Mouse (Mus musculus): ENCODE measurements around the gene Gm7247.
"Not testable (repeated sequence)": the region's sequence is repeated elsewhere in the genome, so short reads cannot be mapped to it uniquely, and the experiment has no call there.

The Gm7247 gene

GRCm38 (mm10) chr14:51495781-51496180 is 134.2 kb downstream of the Gm7247 start:
- DNase-seq (ENCODE audit: low spot score in 2 of 2) = no peak

- no peak for DNase-seq (ENCODE audit: low spot score in 2 of 2)
Measured at GRCm38 (mm10) chr14:51496955-51497354, 135.4 kb downstream of the Gm7247 start.

DNA sequence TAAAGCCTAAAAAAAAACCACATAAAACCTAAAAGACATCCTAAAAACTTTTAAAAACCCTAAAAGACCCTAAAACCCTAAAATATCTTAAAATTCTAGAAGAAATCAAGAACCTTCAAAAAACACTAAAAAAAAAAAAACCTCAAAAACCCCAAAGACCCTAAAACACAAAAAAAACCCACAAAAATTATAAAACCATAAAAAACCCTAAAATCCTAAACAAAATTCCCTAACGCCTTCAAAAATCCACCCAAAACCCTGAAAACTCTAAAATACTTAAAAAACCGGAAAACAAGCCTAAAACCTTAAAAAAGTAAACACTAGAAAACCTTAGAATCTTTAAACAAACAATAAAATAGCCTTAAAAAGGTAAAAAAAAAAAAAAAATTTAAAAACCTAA is 136.4 kb downstream of the Gm7247 start:
- no peak for DNase-seq (ENCODE audit: low spot score in 2 of 2)

GRCm38 (mm10) chr14:51499707-51500275 is 138.2 kb downstream of the Gm7247 start:
- no peak for DNase-seq (ENCODE audit: low spot score in 2 of 2)

GRCm38 (mm10) chr14:51500461-51500860 is 138.9 kb downstream of the Gm7247 start:
- DNase-seq (ENCODE audit: low spot score in 2 of 2) = no peak

DNA sequence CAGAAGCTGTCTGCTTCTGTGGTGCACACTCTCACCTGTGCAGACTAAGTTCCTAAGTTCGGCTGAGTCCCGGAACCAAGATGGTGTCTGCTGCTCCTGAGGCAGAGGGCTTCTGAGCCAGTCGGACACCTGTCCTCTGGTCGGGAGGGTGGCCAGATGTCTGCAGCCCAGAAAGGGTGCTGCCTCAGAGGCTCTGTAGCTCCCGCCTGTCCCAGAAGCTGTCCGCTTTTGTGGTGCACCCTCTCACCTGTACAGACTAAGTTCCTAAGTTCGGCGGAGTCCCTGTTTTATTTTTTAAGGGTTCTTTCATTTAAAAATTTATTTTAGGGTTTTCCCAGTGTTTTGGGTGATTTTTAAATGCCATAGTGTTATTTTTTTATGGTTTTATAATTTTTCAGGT is 145.9 kb downstream of the Gm7247 start:
- no peak for DNase-seq (ENCODE audit: low spot score in 2 of 2)

- no peak for DNase-seq (ENCODE audit: low spot score in 2 of 2)
Measured at GRCm38 (mm10) chr14:51552490-51552889, 190.9 kb downstream of the Gm7247 start, which contains the start of gene Gm5622. Gene Gm5622, plus strand, starts transcription at chr14:51552790.

DNA sequence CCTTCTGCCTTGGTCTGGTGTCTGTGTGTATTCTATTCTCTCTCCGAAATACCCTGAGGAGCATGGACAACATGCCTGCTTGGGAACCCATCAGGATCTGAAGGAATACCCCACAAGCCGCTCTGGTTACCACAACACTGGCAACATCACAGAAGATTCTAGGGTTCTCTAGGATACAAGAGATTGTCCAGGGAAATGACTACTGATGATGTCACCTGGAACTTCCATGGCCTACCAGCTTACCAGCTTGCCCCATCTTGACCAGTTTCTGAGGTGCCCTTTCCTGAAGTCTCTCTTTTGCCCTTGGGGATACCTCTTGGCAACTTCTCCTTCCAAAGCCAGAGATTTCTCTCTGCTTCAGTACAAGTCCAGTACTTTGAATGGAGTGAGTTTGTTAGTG is 212.4 kb downstream of the Gm7247 start, which contains the start of gene Gm17175:
Gm17175 (minus strand) TSS at position 101 of the 400 bp plus-strand sequence.
- not testable (repeated sequence) for DNase-seq (ENCODE audit: low spot score in 2 of 2)

GRCm38 (mm10) chr14:51592039-51592438 is 230.5 kb downstream of the Gm7247 start, which contains the start of gene Gm17174:
Gene Gm17174, minus strand, starts transcription at chr14:51592139.
- not testable (repeated sequence) for DNase-seq (ENCODE audit: low spot score in 2 of 2)

DNA sequence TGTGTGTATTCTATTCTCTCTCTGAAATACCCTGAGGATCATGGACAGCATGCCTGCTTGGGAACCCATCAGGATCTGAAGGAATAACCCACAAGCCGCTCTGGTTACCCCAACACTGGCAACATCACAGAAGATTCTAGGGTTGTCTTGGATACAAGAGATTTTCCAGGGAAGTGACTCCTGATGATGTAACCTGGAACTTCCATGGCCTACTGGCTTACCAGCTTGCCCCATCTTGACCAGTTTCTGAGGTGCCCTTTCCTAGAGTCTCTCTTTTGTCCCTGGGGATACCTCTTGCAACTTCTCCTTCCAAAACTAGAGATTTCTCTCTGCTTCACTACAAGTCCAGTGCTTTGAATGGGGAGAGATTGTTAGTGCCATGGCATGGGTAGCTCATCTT is 249.7 kb downstream of the Gm7247 start, which contains the start of gene Gm17078:
Gm17078 (minus strand) TSS at position 101 of the 400 bp plus-strand sequence.
- no peak for DNase-seq (ENCODE audit: low spot score in 2 of 2)
